In genomic region chr4:3232053-3232452, GRCm38 (mm10) we compare ENCODE assay signal across 11 mouse cellular contexts. TPM values are rescaled to one million over a fixed set of nuclear protein-coding genes. Genes with fewer than 3 reads are reported as not detected.
DNase-seq lines count a peak whose midpoint lies in the region; ATAC-seq and TF ChIP-seq lines count a peak whose summit lies in the region.
"Had no signal": no experiment of that assay in that cellular context is flagged by ENCODE, and none has a peak within 500 bp of the region (broad histone marks: within the 10 kb centered on the region; RNA-seq: fewer than 3 reads in every experiment).

No protein-coding gene starts in this region.

- H3K4me2 ChIP-seq in lung, embryonic 14.5 days = no peak overlapping the region

- no peak for DNase-seq in frontal cortex, postnatal 36 days (ENCODE audit: low spot score in 2 of 2)
- DNase-seq in adipocyte (ENCODE audit: low spot score) = peak; percentile 84
- peak; percentile 87 for DNase-seq in heart, adult 8-10 months (ENCODE audit: low spot score)
- DNase-seq in lung, embryonic 14.5 days = peak; percentile 61
- DNase-seq in layer of hippocampus, postnatal 36 days = no peak
- DNase-seq in cerebellum, adult 9-10 months = no peak
- DNase-seq in embryo, embryonic 11 days = no peak

- WGBS in lung, embryonic 14.5 days = 60% methylated on average over 6 of the region's 6 CpGs

- ATAC-seq in frontal cortex, adult (ENCODE audit: low TSS enrichment) = peak; percentile 89
- 0 out of 2 replicates have a peak, but pooled peaks have one; percentile 33 for ATAC-seq in lung, embryonic 14.5 days (ENCODE audit: insufficient read depth)

- no peaks in the 10 kb centered on the region for H3K27me3 ChIP-seq in lung, embryonic 14.5 days (ENCODE audit: insufficient read depth, low read length)

- H3K4me1 ChIP-seq in lung, embryonic 14.5 days (ENCODE audit: insufficient read depth) = no peaks in the 10 kb centered on the region

- H3K27ac ChIP-seq in lung, embryonic 14.5 days (ENCODE audit: low read depth) = no peak overlapping the region

- H3K36me3 ChIP-seq in lung, embryonic 14.5 days (ENCODE audit: insufficient read depth) = no peaks in the 10 kb centered on the region

- TF ChIP-seq CTCF in lung, embryonic 14.5 days (IDR thresholded peaks at IDR 0.05; ENCODE audit: low read depth) = no peak

- peaks cover 14% of the 10 kb centered on the region for H3K9me3 ChIP-seq in lung, embryonic 14.5 days (ENCODE audit: low read depth, low read length)

- no peak overlapping the region for H3K4me3 ChIP-seq in lung, embryonic 14.5 days (ENCODE audit: low read depth, low read length)

- no peak overlapping the region for H3K9ac ChIP-seq in lung, embryonic 14.5 days

RNA-seq across cellular contexts. Expression of gene Vmn1r3, which starts 46.9 kb away (rescaled TPM):
- not detected for total RNA-seq in heart, adult 8-10 months (2022)
- polyA plus RNA-seq in lung, embryonic 14.5 days (2014; fragmentation: Nextera tagmentation; extraction: Ambion mirVana) = not detected in 2 replicates
- not detected for total RNA-seq in layer of hippocampus, postnatal 36 days (2021)
- polyA plus RNA-seq: embryonic facial prominence, embryonic 11.5 days; heart, embryonic 16.5 days; liver, embryonic 16.5 days had no signal

Comparison
In these comparisons a context has a peak if more than half of its experiments do, and no peak if none do; other contexts are left out.
1. DNase-seq: peak in adipocyte (single experiment), heart, adult 8-10 months (single experiment) and lung, embryonic 14.5 days (single experiment); none in frontal cortex, postnatal 36 days (0 of 2), layer of hippocampus, postnatal 36 days (0 of 2), cerebellum, adult 9-10 months (single experiment) and embryo, embryonic 11 days (single experiment).